Mouse (Mus musculus) limb, embryonic 13.5 days (tissue): Measurements from ENCODE around the gene Fxyd2. TPM values are rescaled to one million over a fixed set of nuclear protein-coding genes. Genes with fewer than 3 reads are reported as not detected.

Source experiments
- ATAC-seq: fragments of 200-750 bp; cut with Nextera tagmentation; 2 replicates; pipeline ENCODE4 v1.8.0; 2017; ENCODE audit warnings: low read depth, moderate number of reproducible peaks, moderate TSS enrichment; ENCODE audit not compliant: low FRiP score
- H3K27ac ChIP-seq: fragments of 300-500 bp; sonication (generic); 2 replicates; pipeline ENCODE4 v1.5.1; 2015; ENCODE audit warnings: inconsistent platforms, mild to moderate bottlenecking, moderate library complexity
- H3K27me3 ChIP-seq: fragments of 300-500 bp; sonication (generic); 2 replicates; pipeline ENCODE4 v1.6.1; 2015; ENCODE audit warnings: mild to moderate bottlenecking, inconsistent platforms
- H3K36me3 ChIP-seq: fragments of 300-500 bp; sonication (generic); 2 replicates; pipeline ENCODE4 v1.6.1; 2015; ENCODE audit warnings: inconsistent platforms, mild to moderate bottlenecking, moderate library complexity
- H3K4me1 ChIP-seq: fragments of 300-500 bp; sonication (generic); 2 replicates; pipeline ENCODE4 v1.6.1; 2015; ENCODE audit warnings: inconsistent platforms
- H3K4me2 ChIP-seq: fragments of 300-500 bp; sonication (generic); replicated peaks from 2 replicates; pipeline ENCODE4 v1.6.1; 2015; ENCODE audit warnings: inconsistent platforms, mild to moderate bottlenecking, moderate library complexity
- H3K4me3 ChIP-seq: fragments of 300-500 bp; sonication (generic); 2 replicates; pipeline ENCODE4 v1.5.1; 2015; ENCODE audit warnings: moderate library complexity, mild to moderate bottlenecking, inconsistent platforms
- H3K9ac ChIP-seq: fragments of 300-500 bp; sonication (generic); 2 replicates; pipeline ENCODE4 v1.6.1; 2015; ENCODE audit warnings: mild to moderate bottlenecking, inconsistent platforms
- H3K9me3 ChIP-seq: fragments of 300-500 bp; sonication (generic); 2 replicates; pipeline ENCODE4 v1.6.1; 2016; ENCODE audit warnings: inconsistent platforms
- WGBS: fragments of 180-500 bp; shearing (Covaris S2); methylation state at CpG from one replicate; pipeline ENCODE4 v1.1.7; 2015; 5-methylcytosine and 5-hydroxymethylcytosine counted together
- polyA plus RNA-seq: library from polyadenylated mRNA; unstranded; fragments of >200 nt; fragmentation: Nextera tagmentation; extraction: Ambion mirVana; gene quantifications from 2 replicates; pipeline ENCODE4 v1.2.1, GENCODE M21; 2015

Fxyd2 gene
- polyA plus RNA-seq, 1 experiment from 2014 or later: 3.8 TPM

DNA sequence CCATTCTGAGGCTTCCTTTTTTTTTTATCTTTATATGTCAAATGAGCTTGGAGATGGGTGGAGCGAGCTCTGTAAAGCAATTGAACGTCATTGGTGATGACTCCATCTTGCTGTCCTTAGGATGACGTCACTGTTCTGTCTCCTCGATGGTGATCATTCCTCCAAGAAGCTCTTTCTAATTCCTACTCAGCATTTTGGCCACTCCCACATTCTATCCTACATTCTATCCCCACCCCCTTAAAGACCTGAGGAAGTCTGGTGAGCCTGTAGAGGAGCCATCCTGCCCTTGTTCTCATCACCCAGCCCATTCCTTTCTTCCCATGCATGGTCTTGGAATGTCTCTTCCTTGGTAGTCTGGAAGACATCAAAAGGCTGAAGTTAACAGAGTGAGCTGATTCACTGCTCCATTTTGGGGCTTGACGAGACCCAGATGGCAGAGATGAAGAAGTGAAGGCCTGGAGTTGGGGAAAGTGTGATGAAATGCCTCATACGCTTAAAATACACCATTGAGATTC is 24.4 kb upstream of the Fxyd2 start:
- peaks cover 37% of the 10 kb centered on the region for H3K4me1 ChIP-seq
- no peak overlapping the region for H3K4me3 ChIP-seq
- no peak overlapping the region for H3K9ac ChIP-seq
- no peaks in the 10 kb centered on the region for H3K27me3 ChIP-seq
- 77% methylated on average over 6 of the region's 6 CpGs for WGBS
- no peak overlapping the region for H3K4me2 ChIP-seq
- H3K27ac ChIP-seq: no peak overlapping the region
- peaks cover 13% of the 10 kb centered on the region for H3K36me3 ChIP-seq
- no peak for ATAC-seq
- H3K9me3 ChIP-seq: no peaks in the 10 kb centered on the region

DNA sequence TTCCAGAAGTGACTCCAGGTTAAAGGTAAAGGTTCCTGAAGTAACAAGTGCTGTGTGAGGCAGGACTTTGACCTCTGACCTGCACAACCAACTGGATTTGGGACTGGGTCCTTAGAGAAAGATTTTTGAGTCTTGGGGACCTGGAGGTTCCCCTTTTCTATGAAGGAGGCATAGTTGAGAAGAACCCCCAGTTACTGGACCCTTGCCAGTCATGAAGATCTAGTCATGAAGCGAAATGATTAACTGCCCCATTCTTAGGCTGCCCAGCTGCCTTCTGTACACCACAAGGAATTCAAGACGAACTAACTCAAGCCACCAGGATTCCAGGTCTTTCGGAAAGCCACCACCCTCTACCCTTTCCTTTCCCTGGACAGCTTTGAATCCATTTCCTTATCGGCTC is 23.0 kb upstream of the Fxyd2 start:
- no peak overlapping the region for H3K27ac ChIP-seq
- peaks cover 17% of the 10 kb centered on the region for H3K36me3 ChIP-seq
- ATAC-seq: no peak
- H3K4me2 ChIP-seq: no peak overlapping the region
- no peaks in the 10 kb centered on the region for H3K27me3 ChIP-seq
- H3K4me3 ChIP-seq: no peak overlapping the region
- 67% methylated on average over 4 of the region's 4 CpGs for WGBS
- H3K4me1 ChIP-seq: peaks cover 34% of the 10 kb centered on the region
- no peak overlapping the region for H3K9ac ChIP-seq
- H3K9me3 ChIP-seq: no peaks in the 10 kb centered on the region

DNA sequence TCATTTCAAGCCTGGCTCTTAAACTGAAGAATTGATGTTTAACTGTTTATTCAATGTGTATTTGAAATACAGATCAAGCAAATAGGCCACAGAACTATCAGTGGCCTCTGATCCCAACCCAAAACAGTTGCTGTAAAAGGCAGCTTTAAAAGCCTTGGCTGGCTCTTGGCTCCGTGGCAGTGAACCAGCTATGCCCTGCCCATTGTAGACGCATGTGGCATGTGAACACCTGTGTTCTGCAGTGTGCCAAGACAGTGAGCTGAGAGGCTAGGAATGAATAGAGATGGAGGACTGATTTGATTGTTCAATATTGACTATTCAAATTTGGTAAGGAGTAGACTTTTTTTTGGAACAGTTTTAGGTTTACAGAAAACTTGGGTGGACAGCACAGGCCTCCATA is 22.6 kb upstream of the Fxyd2 start:
- peaks cover 30% of the 10 kb centered on the region for H3K4me1 ChIP-seq
- no peak overlapping the region for H3K4me2 ChIP-seq
- WGBS: 84% methylated on average over 2 of the region's 2 CpGs
- no peak for ATAC-seq
- no peak overlapping the region for H3K9ac ChIP-seq
- no peaks in the 10 kb centered on the region for H3K27me3 ChIP-seq
- peaks cover 18% of the 10 kb centered on the region for H3K36me3 ChIP-seq
- H3K9me3 ChIP-seq: no peaks in the 10 kb centered on the region
- no peak overlapping the region for H3K27ac ChIP-seq
- no peak overlapping the region for H3K4me3 ChIP-seq

DNA sequence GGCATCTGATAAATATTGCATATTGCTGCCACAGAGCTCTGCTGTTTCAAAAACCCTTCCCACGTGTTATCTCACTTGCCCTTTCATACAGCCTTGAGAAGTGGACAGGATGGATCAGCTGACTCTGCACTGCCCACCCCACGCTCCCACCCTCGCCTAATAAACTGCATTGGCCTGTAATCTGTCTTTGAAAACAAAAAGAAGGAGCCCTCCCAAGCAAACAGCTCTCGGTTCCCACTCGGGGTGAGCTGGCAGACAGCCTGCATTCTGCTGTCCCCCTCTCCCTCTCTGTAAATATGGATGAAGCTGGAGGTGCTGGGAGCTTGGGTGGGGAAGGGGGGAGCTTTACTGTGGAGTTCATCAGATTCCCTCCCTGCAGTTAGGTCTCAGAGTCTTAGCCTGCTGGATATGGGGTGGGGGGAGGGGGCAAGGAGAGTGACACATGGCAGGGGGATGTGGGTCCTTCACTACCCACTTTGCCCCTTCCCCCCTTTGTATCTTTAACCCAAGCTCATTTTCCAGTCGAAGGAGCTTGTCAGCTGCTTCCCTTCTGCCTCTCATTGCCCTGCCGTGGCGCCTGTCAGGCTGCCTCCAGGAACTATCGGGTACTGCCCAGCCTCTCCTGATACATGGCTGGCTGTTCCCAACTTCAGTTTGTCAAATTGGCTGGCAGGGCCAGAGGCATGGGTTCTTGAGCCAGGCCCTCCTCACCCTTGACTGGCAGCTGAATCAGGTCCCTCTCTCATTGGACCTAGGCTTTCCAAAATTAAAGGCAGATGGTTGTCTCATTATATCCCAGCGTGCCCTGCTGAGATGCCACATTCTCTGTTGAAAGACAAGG is 18.8 kb upstream of the Fxyd2 start:
- Histone ChIP-seq H3K27me3 (no peaks in the 10 kb centered on the region), H3K9me3 (no peaks in the 10 kb centered on the region), H3K36me3 (peaks cover 23% of the 10 kb centered on the region), H3K9ac (no peak overlapping the region), H3K4me2 (no peak overlapping the region), H3K4me3 (no peak overlapping the region), H3K27ac (no peak overlapping the region), H3K4me1 (peaks cover 12% of the 10 kb centered on the region; the same call in 1 of the 2 replicates)
- no peak for ATAC-seq
- 66% methylated on average over 10 of the region's 10 CpGs for WGBS

- H3K36me3 ChIP-seq: peaks cover 16% of the 10 kb centered on the region; the same call in 1 of the 2 replicates
- H3K27ac ChIP-seq: no peak overlapping the region
- ATAC-seq: no peak
- H3K27me3 ChIP-seq: no peaks in the 10 kb centered on the region
- WGBS: 85% methylated on average over 5 of the region's 5 CpGs
- H3K4me3 ChIP-seq: no peak overlapping the region
- H3K9me3 ChIP-seq: no peaks in the 10 kb centered on the region
- H3K4me1 ChIP-seq: peaks cover 5% of the 10 kb centered on the region; the same call in 1 of the 2 replicates
- H3K4me2 ChIP-seq: no peak overlapping the region
- H3K9ac ChIP-seq: no peak overlapping the region
Measured at GRCm38 (mm10) chr9:45382336-45382735, 17.1 kb upstream of the Fxyd2 start.

- H3K36me3 ChIP-seq: peaks cover 13% of the 10 kb centered on the region; the same call in 1 of the 2 replicates
- 83% methylated on average over 5 of the region's 5 CpGs for WGBS
- ATAC-seq: no peak
Measured at GRCm38 (mm10) chr9:45382834-45383233, 16.6 kb upstream of the Fxyd2 start.

GRCm38 (mm10) chr9:45383883-45384282 is 15.6 kb upstream of the Fxyd2 start:
- no peak overlapping the region for H3K27ac ChIP-seq
- H3K27me3 ChIP-seq: no peaks in the 10 kb centered on the region
- H3K4me1 ChIP-seq: peaks cover 5% of the 10 kb centered on the region; the same call in 1 of the 2 replicates
- no peak overlapping the region for H3K4me3 ChIP-seq
- no peaks in the 10 kb centered on the region for H3K9me3 ChIP-seq
- H3K9ac ChIP-seq: no peak overlapping the region
- no peak overlapping the region for H3K4me2 ChIP-seq
- peaks cover 12% of the 10 kb centered on the region; the same call in 1 of the 2 replicates for H3K36me3 ChIP-seq
- no peak for ATAC-seq
- WGBS: 95% methylated on average over 6 of the region's 6 CpGs

More at GRCm38 (mm10) chr9:45382834-45383233, 16.6 kb upstream of the Fxyd2 start:
- H3K4me3 ChIP-seq: no peak overlapping the region
- H3K9ac ChIP-seq: no peak overlapping the region
- no peaks in the 10 kb centered on the region for H3K9me3 ChIP-seq
- no peaks in the 10 kb centered on the region for H3K27me3 ChIP-seq
- H3K4me1 ChIP-seq: peaks cover 5% of the 10 kb centered on the region; the same call in 1 of the 2 replicates
- no peak overlapping the region for H3K27ac ChIP-seq
- no peak overlapping the region for H3K4me2 ChIP-seq

GRCm38 (mm10) chr9:45386698-45387097 is 12.8 kb upstream of the Fxyd2 start:
- 81% methylated on average over 5 of the region's 5 CpGs for WGBS
- Histone ChIP-seq H3K4me1 (no peaks in the 10 kb centered on the region), H3K4me2 (no peak overlapping the region), H3K9ac (no peak overlapping the region), H3K36me3 (peaks cover 14% of the 10 kb centered on the region), H3K4me3 (no peak overlapping the region), H3K9me3 (no peaks in the 10 kb centered on the region), H3K27me3 (no peaks in the 10 kb centered on the region), H3K27ac (no peak overlapping the region)
- no peak for ATAC-seq

DNA sequence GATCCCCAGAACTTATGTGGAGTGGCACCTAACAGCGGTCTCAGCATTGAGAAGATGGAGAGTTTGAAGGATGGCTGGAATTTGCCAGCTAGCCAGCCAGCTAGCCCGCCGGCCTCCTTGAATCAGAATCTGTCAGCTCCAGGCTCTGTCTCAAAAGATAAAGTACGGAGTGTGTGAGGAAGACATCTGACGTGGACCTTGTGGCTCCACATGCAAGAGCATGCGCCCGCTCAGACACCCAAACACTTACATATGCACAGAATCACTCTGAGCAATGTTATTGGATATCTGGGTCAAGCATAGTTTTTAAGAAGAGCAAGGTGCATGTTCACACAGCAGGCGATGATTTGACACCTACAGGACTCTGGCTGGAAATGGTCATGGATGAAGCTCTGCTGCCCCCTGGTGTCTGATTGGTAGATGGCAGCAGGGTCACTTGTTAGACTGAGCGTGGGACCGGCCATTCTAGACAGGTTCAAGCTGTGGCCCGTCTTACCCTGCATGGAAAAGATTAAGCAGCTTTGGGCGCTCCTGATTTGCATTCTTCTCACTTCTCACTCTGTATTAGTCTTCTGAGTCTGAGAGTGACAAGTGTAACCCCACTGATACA is 11.0 kb upstream of the Fxyd2 start:
- H3K4me3 ChIP-seq: no peak overlapping the region
- 47% methylated on average over 12 of the region's 12 CpGs for WGBS
- H3K27me3 ChIP-seq: no peaks in the 10 kb centered on the region
- no peaks in the 10 kb centered on the region for H3K4me1 ChIP-seq
- ATAC-seq: no peak
- H3K9ac ChIP-seq: no peak overlapping the region
- no peak overlapping the region for H3K4me2 ChIP-seq
- no peak overlapping the region for H3K27ac ChIP-seq
- peaks cover 28% of the 10 kb centered on the region for H3K36me3 ChIP-seq
- H3K9me3 ChIP-seq: no peaks in the 10 kb centered on the region

- WGBS: 87% methylated on average over 8 of the region's 8 CpGs
- H3K9me3 ChIP-seq: no peaks in the 10 kb centered on the region
- H3K4me1 ChIP-seq: no peaks in the 10 kb centered on the region
- no peak overlapping the region for H3K9ac ChIP-seq
- no peak for ATAC-seq
- H3K36me3 ChIP-seq: peaks cover 34% of the 10 kb centered on the region
- no peaks in the 10 kb centered on the region for H3K27me3 ChIP-seq
- no peak overlapping the region for H3K27ac ChIP-seq
- H3K4me3 ChIP-seq: no peak overlapping the region
- H3K4me2 ChIP-seq: no peak overlapping the region
Measured at GRCm38 (mm10) chr9:45389596-45389995, 9.9 kb upstream of the Fxyd2 start.

DNA sequence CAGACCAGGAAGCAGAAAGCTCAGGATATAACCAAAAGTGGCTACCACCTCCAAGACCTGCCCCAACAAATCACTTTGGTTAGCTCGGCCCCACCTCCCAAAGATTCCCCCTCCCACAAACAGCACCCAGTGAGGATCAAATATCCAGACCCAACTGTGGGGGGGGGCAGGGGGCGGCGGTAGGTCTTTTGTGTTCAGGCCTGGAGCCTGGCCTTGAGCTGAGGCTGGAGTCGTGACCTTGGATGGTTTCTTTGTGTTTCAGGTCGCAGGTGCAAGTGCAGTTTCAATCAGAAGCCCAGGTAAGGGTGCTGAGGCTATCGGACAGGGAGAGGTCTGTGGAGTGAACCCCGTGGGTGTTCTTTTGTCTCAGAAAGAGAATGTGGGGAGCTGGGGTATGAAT is 8.2 kb upstream of the Fxyd2 start:
- Histone ChIP-seq H3K4me1 (no peaks in the 10 kb centered on the region), H3K27me3 (no peaks in the 10 kb centered on the region), H3K4me3 (no peak overlapping the region), H3K9me3 (no peaks in the 10 kb centered on the region), H3K36me3 (peaks cover 48% of the 10 kb centered on the region), H3K9ac (no peak overlapping the region), H3K4me2 (no peak overlapping the region), H3K27ac (no peak overlapping the region)
- no peak for ATAC-seq
- WGBS: 72% methylated on average over 7 of the region's 7 CpGs

DNA sequence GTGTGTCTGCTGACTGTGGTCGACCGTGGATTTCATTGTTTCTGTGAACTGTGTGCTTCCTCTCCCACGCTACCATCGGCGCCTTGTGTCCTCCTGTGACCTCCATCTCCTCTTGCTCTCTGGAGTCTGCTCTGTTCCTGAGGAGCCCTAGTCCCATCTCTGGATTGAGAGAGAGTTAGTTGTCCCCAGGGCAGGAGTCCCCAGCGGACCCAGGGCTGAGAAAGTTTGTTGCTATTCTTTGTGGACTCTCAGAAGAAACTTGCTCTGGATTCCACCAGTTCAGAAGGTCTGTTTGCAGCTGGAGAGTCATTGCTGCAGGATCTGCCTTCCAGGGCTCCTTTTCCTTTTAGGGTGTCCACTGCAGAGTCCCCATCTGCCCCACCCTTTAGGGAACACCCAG is 4.3 kb upstream of the Fxyd2 start:
- 94% methylated on average over 6 of the region's 6 CpGs for WGBS
- H3K27me3 ChIP-seq: no peaks in the 10 kb centered on the region
- ATAC-seq: no peak

More for the DNA sequence above, 4.3 kb upstream of the Fxyd2 start:
- Histone ChIP-seq H3K9me3 (no peaks in the 10 kb centered on the region), H3K36me3 (peaks cover 50% of the 10 kb centered on the region), H3K4me3 (no peak overlapping the region), H3K27ac (no peak overlapping the region), H3K9ac (no peak overlapping the region), H3K4me2 (no peak overlapping the region), H3K4me1 (no peaks in the 10 kb centered on the region)
